Mouse (Mus musculus): Measurements from ENCODE around the gene Cntln.

Cntln gene

DNA sequence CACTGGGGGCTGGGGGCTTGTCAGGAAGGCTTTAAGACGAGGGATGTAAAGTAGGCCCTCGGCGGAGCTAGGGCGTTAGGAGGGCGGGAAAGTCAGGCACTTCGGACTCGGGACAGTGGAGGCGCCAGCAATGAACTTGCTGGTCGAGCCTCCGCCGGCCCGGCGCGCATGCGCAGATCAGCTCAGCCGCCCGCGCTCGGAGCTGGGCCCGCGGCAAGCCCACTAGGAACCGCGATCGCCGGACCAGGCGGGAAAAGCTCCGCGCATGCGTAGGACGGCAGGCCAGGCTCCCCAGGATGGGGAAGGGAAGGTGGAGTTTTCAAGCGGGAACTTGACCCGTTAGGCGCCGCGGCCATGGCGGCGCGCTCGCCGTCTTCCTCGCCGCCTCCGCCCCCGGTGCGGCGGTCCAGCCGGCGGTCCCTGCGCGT lies at the start of gene Cntln:
Gene Cntln, plus strand, starts transcription at position 199 of the 428 bp plus-strand sequence.
- no peak; the same call in 1 of the 2 replicates for TF ChIP-seq GATA4 (IDR thresholded peaks at IDR 0.05; ENCODE audit: insufficient replicate concordance, low read length)

DNA sequence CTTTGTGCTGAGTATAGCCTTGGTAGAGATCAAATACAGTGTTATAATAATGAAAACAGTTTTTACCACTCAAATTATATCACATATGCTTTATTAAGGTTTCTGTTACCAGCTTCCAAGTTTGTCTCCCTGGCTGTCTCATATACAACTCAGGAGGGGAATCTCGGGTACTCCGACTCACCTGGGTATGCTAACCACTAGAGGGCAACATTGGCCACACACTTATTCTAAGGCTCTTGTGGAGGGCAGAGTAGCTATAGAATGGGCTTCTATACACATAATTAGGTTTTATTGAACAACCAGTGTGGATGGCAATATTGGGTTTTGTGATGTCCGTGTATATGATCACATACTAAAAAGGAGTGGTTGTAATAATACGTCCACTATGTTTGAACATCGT lies 47.1 kb upstream of the Cntln start:
- no peak for TF ChIP-seq GATA4 (IDR thresholded peaks at IDR 0.05; ENCODE audit: insufficient replicate concordance, low read length)

DNA sequence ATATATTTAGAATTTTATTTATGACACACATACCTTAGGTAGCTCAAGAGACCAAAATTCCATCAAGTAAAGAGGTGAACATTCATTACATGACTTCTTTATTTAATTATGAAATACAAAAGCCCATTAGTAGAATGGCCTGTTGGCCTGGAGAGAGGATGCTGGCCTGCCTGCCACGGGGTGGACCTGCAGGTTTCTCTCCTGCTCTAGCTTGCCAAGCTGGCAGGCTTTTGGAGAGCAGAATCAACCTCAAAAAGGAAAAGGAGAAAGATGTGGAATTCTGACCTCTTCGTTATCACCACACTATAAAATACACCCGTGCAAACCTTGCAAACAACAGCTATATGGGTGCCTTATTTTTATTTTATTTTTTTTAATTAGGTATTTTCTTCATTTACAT lies 45.6 kb upstream of the Cntln start:
- TF ChIP-seq GATA4 (IDR thresholded peaks at IDR 0.05; ENCODE audit: insufficient replicate concordance, low read length): no peak

DNA sequence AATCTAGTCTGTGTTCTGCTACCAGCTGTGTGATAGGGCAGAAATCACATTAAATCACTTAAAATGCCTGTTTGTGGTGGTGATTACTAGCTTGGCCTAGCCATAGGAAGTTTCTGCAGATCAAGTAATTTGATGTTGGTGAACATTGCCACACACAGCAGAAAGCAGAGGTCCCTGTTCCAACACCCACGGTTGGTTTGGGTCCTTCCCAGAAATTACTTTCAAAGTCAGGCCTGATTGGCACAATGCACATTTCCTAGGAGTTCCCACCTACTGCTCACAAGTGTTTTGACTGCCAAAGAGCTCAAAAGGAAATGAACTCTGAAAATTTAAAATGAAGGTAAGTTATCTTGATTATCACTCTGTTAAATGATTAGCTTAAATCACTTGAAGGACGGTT lies 44.6 kb upstream of the Cntln start:
- no peak for TF ChIP-seq GATA4 (IDR thresholded peaks at IDR 0.05; ENCODE audit: insufficient replicate concordance, low read length)

DNA sequence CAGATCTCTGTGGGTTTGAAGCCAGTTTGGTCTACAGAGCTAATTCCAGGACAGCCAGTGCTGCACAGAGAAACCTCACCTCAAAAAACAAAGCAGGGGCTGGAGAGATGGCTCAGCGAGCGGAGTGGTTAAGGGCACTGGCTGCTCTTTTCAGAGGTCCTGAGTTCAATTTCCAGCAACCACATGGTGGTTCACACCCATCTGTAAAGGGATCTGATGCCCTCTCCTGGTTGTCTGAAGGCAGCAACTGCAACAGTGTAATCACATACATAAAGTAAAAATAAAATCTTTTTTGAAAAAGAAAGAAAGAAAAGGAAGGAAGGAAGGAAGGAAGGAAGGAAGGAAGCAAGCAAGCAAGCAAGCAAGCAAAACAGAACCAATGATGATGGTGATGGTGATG lies 26.5 kb upstream of the Cntln start:
- TF ChIP-seq GATA4 (IDR thresholded peaks at IDR 0.05; ENCODE audit: insufficient replicate concordance, low read length): no peak

DNA sequence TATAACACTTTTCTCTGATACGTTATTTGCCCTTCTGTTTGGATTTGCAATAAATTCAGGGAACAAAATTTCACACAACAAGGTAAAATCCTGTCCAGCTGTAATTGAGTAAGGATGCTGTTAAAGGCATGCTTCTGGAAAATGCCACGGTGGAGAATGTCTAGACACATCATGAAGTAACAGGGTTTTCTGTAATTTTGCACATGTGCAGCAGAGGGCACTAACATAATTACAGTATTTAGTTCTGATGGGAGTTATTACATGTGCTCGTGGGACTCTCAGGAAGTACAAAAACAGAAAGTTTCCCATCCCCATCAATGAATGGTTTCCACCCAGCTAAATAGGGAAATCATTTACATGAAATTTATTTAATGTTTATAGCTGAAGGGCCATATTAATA lies 7.8 kb upstream of the Cntln start:
- TF ChIP-seq GATA4 (IDR thresholded peaks at IDR 0.05; ENCODE audit: insufficient replicate concordance, low read length): no peak

DNA sequence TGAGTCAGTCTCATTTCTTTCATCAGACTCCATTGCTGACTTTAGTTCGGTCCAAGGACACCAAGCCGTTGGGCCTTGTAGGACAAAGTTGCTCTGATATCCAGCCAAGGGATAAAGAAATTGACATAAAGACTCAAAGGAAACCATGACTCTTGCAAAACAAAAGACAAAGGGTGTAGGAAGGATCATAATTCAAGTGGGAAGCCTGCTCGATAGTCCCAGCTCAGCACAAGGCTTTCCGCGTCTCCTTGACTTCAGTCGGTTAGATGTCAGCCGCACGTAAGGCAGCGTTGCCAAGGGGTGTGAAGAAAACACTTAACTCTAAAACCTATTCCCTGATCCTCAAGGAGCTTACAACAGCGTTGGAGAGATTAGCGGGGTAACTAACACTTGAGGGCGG lies 463 bp upstream of the Cntln start:
- TF ChIP-seq GATA4 (IDR thresholded peaks at IDR 0.05; ENCODE audit: insufficient replicate concordance, low read length): no peak

DNA sequence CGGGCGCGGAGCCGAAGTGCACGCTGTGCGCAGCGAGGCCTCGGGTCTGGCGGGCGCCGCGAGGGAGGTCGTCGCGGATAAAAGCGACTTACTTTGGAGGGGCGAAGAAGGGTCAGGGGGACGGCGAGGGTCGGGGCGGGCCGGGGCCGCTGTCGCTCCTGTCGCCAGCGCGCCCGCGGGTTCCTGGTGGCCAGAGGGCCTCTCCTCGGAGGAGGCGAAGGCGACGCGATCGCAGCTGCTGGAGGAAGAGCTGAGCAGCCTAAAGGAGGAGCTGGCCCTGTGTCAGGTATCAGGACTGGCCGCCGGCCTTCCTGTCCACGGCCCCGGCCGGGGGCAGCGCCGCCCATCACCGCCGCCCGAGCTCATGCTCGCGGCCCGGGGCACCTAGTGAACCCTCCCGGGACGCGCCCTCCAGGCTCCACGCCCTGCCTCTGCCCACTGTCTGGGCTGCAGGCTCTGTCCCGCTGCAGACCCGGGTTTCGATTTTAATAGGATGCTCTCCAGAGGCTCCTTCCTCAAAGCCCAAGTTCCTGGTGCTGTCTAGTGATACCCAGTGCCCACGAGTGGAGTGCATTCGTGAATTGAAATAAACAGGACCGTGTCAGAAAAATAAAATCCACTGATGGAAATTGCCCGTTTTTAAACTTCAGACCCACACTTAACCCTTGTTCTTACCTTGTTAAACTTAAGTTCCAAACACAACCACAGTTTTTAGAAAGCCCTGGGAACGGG lies 596 bp downstream of the Cntln start:
- TF ChIP-seq GATA4 (IDR thresholded peaks at IDR 0.05; ENCODE audit: insufficient replicate concordance, low read length): no peak

DNA sequence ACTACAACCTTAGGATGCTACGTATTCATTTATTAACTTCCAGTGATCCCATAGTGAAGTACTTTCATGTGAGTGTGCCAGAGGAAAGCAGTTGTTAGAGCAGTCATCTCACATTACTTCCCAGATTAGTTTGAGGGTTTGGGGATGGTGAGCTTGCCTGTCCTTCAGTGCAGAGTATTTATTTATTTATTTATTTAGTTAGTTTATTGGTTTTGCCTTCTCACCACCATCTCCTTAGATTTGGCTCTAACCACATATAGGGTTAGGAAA lies 1.1 kb downstream of the Cntln start:
- no peak for TF ChIP-seq GATA4 (IDR thresholded peaks at IDR 0.05; ENCODE audit: insufficient replicate concordance, low read length)

DNA sequence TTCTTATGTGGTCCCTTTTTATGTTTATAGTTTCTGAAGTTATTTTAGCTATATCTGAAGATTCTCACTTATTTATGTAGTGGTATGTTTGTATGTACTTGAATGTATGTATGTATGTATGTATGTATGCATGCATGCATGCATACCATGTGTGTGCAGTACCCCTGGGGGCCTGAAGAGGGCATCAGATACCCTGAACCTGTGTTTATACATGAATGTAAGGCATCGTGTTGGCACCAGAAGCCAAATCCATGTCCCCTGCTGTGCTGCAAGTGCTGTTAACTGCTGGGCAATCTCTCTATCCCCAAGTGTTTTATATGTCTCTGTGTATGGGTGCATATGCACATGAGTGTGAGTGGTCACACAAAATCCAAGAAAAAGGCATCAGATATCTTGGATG lies 34.3 kb downstream of the Cntln start:
- TF ChIP-seq GATA4 (IDR thresholded peaks at IDR 0.05; ENCODE audit: insufficient replicate concordance, low read length): no peak

DNA sequence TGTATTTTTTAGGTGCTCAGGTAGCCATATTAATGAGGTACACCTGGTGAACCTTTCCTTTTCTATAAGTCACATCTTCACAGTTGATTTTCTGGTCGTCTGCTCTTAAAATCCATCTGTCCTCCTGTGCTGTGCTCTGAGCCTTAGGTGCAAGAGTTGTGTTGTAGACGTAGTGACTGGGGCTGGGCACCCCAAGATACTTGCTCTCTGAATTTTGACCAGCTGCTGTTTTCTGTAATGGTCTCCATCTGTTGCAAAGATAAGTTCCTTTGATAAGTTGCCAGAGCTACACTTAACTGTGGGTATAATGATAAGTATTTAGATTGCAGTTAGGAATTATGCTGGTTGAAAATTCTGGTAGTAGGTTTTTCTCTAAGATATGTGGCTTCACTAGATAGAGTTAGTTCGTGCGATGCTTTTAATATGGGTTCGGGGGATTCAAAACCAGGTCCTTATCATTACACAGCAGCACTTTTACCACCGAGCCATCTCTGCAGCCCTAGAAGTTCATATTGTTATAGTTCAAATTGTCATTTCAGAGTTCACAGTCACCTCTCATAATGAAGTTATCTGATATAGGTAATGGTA lies 50.3 kb downstream of the Cntln start:
- TF ChIP-seq GATA4 (IDR thresholded peaks at IDR 0.05; ENCODE audit: insufficient replicate concordance, low read length): no peak

DNA sequence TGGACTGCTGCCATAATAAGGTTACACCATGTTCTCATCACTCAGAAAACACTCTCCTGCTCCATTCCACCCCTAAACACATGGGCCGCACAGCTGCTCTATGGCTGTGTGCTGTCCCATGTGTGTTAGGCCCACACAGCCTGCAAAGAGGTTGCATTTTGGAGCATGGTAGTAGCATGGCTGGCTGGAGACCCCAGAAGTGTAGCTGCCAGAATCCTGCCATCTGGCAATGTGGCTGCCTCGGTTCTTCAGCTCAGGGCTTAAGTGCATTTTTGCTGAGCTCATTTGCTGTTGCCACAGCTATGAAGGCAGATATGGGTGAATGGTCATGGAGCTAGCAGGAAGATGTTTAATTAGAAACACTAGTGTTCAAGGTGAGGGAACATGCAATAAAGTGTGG lies 58.0 kb downstream of the Cntln start:
- TF ChIP-seq GATA4 (IDR thresholded peaks at IDR 0.05; ENCODE audit: insufficient replicate concordance, low read length): no peak

DNA sequence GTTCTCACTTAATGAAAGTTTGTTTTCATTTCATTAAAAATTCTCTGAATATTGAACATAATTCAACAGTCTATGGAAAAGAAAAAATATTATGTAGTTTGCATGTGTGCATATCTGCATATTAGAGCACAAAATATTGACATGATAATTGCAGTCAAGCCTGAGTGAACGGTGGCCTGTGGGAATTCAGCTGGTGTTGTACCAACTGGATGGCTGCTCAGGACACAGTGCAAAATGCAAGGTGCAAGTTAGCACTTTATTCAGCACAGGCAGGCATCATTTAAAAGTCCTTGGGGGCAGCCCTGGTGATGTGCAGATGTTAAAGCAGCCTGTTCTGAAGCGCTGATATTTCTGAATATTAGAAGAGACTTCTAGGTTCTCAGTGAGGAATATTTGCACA lies 58.5 kb downstream of the Cntln start:
- TF ChIP-seq GATA4 (IDR thresholded peaks at IDR 0.05; ENCODE audit: insufficient replicate concordance, low read length): no peak

DNA sequence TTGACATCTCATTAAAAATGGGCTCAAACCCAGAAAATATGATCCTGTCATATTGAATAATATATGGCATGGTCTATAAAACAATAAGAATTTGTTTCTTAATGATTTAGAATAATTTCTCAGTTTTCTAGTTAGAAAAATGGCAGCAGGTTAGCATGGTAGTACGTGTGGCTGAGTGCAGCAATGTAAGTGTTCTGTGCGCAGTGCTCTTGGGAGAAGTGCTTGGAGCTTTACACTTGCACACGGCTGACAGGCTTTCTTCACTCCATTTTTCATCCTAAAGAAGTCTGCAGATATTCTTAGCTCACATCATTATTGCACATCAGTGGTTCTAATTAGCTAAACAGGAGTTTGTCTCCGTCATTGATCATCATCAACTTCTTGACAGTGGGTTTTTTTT lies 60.0 kb downstream of the Cntln start:
- no peak for TF ChIP-seq GATA4 (IDR thresholded peaks at IDR 0.05; ENCODE audit: insufficient replicate concordance, low read length)

DNA sequence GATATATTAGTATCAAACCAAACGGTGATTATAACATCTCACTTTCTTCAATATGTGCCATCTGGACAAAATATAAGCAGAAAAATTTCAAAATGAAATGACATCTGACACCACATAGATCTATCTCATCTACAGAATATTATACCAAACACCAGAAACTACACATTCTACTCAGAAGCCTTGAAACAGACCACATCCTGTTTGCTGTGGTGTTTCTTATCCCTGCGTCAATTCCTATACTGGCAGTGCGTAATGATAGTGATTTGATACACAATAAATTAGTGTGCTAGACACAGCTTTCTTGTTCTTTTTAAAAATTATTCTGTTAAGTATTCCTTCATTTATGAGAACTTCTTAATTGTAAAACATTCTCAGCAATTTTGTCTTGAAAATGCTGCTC lies 62.3 kb downstream of the Cntln start:
- no peak for TF ChIP-seq GATA4 (IDR thresholded peaks at IDR 0.05; ENCODE audit: insufficient replicate concordance, low read length)

DNA sequence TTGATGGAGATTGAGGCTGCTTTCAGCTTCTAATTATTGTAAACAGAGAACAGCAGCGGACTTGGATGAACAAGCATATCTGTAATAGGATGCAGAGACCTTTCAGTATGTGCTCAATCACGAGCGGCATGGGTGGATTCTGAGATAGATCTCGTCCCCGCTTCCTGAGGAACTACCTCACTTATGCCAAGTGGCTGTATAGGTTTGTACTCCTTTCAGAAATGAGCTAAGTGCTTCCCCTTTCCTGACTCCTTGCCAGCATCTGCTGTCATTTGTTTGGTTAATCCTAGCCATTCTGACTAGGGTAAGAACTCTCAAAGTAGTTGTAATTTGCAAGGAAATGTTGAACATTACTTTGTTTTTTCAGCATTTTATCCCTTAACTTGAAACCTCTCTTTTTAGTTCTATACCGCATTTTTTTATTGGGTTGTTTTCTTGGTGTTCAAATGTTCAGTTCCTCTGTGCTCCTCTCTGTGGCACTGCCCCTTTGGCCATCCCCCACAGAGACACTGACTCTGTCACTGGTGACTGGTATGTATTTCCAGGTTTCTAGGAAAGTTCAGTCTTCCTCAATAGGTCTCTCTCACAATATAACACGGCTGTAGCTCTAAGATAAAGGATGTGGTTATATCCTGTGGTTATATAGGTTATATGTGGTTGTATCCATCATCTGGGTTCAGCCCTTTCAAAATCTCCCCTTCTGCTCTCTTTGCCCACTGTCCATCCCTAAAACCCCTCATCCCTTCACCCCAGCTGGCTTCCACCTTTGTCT lies 93.0 kb downstream of the Cntln start:
- TF ChIP-seq GATA4 (IDR thresholded peaks at IDR 0.05; ENCODE audit: insufficient replicate concordance, low read length): no peak

All from liver, adult (tissue).